Mouse (Mus musculus) olfactory bulb, adult 2 months (tissue): Measurements from ENCODE around the gene Btbd9.

ENCODE experiments used
- CTCF ChIP-seq: fragments of 200-500 bp; IDR thresholded peaks from 2 replicates; pipeline ENCODE4 v1.5.1; 2012; ENCODE audit warnings: low read depth, mild to moderate bottlenecking, low read length, moderate library complexity; ENCODE audit not compliant: insufficient read depth
- POLR2A ChIP-seq: fragments of 200-500 bp; IDR thresholded peaks from 2 replicates; pipeline ENCODE4 v1.6.1; 2012; ENCODE audit warnings: mild to moderate bottlenecking, low read depth, low read length, moderate library complexity; ENCODE audit not compliant: insufficient read depth

DNA sequence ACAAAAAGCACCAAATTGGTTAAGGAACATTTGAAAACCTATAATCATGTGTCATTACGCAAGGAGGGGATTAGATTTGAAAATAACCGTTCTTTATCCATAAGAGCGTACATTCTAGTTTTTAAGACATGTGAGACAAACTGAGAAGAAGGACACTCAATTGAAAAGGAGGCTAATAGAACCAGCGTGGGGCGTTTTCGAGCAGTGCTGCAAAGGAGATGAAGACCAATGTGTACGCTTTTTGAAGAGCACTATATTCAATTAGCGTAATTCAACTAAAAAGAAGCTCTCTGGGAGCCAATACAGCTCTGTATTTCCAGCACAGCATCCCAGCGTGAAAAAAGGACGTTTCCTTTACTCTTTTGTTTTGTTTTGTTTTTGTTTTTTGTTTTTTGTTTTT lies 103.5 kb downstream of the Btbd9 start:
- no peak for TF ChIP-seq POLR2A
- no peak for TF ChIP-seq CTCF
